Mouse (Mus musculus) layer of hippocampus, postnatal 36 days (tissue): ENCODE data around the gene Mov10. TPM values are rescaled to one million over a fixed set of nuclear protein-coding genes. Genes with fewer than 3 reads are reported as not detected.
"Not testable (repeated sequence)": the region's sequence is repeated elsewhere in the genome, so short reads cannot be mapped to it uniquely, and the experiment has no call there.

ENCODE experiments used
- DNase-seq, 2 experiments: peaks; one replicate each; pipeline ENCODE4 v3.0.0; 2022
- total RNA-seq, 2 experiments: library from RNA; stranded (reverse); gene quantifications; 2 replicates each; pipeline ENCODE4 v1.2.3; 2021

The Mov10 gene
- total RNA-seq, result 10 to 100 TPM in 1 of 2 experiments, 1 to 10 TPM in 1; 8.4 to 12.9 TPM

DNA sequence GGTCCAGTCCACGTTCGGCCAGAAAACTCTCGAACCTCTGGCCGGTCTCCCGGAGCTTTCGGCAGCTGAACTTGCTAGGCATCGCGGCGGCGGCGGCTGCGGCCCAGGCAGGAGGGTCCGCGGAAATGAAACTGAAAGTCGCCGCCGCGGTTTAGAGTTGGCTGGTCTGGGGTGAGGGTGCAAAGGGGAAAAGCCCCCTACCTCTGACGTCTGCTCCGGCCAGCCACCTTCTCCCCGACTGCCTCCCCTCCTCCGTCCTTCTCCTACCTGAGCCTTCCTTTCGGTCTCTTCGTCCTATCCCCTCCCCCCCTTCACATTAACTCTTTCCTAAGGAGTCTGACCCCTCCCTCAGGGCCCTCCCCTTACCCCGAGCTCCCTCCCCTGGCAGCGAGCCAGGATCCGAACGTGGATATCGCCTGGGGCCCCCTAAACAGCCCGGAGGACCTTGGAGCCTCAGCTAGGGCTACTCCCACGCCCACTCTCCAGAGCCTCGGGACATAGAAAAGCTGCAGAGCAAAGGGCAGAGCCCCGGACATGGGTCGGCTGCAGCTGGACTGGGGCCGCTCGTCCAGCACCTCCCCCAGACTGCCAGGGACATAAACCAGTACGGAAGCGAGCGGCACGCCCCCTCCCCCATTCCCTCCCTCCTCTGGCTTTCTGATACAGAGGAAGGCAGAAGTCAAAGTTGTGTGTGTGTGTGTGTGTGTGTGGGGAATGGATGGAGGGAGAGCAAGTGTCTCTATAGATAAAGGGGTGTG is at the start of gene Mov10:
Gene Mov10, minus strand, starts transcription at position 573 of the 758 bp plus-strand sequence.
- DNase-seq, result peak; percentile 29 to 31

DNA sequence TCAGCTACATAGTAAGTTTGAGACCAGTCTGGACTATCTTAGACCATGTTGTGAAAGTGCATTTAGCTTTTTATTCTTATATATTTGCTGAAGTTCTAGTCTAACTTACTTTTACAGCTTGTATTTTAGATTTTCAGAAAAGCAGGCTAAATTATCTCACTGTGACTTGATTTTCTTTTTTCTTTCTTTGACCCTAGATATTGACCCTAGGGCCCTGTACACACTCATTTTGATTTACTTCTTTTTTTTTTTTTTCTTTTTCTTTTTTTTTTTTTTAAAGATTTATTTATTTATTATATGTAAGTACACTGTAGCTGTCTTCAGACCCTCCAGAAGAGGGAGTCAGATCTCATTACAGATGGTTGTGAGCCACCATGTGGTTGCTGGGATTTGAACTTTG is 48.3 kb upstream of the Mov10 start:
- DNase-seq, result not testable (repeated sequence)

DNA sequence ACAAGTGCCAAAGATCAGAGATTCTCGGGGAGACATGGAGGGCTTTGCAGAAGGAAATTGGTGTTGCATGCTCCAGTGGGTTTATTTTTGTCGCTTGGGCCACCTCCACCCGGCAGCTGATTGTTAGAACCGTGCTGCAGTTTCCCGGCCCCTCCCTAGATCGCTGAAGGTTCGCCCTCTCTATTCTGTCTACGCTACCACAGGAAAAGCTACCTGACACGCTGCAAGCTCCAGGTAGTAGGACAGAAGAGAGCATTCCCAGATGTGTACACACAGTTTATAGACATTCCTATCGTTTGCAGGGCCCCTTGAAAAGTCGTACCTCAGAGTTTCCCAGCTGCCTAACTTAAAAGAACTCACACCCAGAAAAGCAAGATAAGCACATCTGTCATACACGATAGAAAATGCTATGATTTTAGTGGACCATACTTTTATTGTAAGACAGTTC is 47.0 kb upstream of the Mov10 start:
- DNase-seq, result no peak

DNA sequence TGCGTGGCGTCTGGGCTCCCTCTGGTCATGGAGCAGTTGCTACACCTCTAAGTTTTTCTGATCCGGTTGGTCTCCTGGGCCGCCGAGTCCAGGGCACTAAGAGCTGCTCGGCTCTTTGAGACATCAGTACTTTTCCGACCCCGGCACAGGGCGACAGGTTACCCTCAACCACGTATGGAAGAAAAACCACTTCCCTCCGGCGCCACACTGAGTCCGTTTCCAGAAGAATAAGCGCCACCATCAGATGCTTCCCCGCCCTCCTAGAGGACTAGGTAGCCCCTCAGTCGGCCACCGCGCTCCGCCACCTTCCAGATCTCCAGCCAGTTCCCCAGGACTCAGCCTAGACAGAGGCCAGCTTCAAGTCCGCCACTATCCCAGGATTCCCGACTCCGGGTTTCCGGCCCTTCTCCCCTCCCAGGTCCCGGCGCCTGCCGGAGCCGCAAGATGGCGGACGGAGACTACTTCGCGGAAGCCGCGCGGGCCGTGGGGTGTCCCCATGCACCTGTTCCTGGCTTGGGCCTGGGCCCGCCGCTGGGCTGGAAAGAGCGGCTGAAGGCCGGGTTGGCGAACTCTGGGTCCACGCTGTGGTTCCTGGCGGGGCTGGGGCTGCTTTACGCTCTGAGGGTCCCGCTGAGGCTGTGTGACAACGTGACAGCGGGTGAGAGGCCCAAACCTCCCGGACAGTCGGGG is 46.4 kb upstream of the Mov10 start:
- peak; percentile 90 to 94 for DNase-seq

DNA sequence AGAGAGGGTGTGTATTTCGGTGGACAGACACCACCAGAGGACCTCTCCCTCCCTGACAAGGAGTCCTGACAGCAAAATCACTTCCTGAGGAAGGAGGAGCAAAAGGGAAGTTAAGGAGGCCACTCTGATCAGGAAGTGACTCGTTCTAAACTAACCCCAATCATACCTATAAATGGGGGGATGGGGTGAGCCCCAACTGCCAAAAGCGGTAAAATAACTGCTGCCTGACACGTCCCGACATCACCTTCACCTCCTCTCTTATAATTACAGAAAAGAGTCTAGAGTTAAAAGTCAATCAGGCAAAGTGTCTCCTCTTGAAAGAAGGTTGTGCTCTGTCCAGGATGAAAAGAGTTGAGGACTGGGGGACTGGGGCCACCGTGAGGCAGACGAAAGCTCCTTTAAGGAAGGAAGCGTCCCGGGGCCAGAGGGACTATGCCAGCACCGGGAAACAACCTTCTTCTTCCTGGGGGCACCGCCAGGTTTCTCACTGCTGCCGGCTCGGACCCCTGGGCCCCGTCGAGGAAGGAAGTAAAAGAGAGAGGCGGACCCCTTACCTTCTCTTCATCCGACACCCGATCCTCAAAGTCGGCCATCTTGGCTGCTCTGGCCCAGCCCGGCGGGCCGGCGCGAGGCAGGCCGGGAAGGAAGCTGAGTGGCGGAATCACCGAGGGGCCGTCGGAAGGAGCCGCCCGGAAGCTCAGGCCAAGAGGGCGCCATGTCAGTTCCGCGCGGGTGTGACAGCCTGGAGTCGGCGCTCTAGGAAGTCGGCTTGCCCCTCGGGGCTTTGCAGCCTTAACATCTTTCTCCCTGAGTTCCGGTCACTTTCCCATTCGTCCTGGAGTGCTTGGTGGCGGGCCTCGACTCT is 45.7 kb upstream of the Mov10 start, which contains the start of the genes St7l and Capza1:
Gene St7l, plus strand, starts transcription at position 220 of the 865 bp plus-strand sequence.
Gene Capza1, minus strand, starts transcription at position 720 of the 865 bp plus-strand sequence.
- DNase-seq, result peak; percentile 89 to 91

DNA sequence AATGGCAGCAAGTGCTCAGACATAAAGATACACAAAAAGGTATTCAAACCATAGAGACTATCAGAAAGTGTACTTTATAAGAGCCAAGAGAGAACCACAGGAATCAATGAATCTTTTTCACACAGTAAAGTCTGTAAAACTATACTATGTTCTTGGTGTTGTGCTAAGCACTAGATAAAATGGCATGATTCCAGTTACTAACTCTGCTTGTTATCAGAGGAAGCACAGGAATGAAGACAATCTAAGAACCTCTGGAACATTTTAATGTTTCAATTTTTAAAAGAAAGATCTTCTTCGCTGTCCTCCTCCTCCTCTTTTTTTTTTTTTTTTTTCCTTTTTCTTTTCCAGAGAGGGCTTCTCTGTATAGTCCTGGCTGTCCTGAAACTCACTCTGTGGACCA is 40.2 kb upstream of the Mov10 start:
- no peak for DNase-seq

GRCm38 (mm10) chr3:104856106-104856505 is 37.7 kb upstream of the Mov10 start:
- no peak for DNase-seq

- no peak for DNase-seq
Measured at GRCm38 (mm10) chr3:104854866-104855265, 36.5 kb upstream of the Mov10 start.

- DNase-seq, result no peak
Measured at GRCm38 (mm10) chr3:104854465-104854864, 36.1 kb upstream of the Mov10 start.

DNA sequence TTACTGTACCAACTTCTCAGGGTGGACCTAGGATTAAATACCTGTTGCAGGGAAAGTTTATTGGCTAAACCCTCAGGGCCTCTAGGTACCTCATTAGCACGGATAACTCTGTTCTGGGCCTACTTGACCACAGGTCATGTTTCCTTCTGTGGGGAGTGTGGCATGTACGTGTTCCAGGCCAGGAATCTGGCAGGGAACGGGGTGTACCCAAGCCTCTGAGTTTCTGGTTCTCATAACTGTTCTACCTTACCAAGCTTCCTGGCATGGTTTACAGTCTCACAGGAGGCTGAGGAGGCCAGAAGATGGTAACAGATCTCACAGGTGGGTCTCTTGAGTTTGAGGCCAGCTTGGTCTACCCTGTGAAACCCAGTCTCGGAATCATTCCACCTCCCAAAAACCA is 28.2 kb upstream of the Mov10 start:
- no peak for DNase-seq

DNA sequence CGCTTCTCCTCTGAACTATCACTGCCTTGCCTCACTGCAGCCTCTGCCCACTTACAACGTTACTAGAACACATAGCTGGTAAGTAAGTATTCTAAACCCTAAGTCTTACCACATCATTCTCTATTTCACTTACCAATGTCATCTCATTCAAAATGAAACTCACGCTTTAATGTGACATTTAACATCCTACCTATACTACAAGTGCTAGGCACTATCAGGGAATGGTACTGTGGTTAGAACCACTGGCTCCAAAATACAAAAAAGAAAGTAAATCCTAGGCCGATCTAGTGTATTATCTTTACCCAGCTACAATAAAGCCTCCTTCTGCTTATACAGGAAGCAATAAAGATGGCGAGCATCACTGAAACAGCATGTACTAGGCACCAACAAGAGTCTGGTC is 22.7 kb upstream of the Mov10 start:
- no peak for DNase-seq

- DNase-seq, result no peak
Measured at GRCm38 (mm10) chr3:104835797-104836196, 17.4 kb upstream of the Mov10 start.

DNA sequence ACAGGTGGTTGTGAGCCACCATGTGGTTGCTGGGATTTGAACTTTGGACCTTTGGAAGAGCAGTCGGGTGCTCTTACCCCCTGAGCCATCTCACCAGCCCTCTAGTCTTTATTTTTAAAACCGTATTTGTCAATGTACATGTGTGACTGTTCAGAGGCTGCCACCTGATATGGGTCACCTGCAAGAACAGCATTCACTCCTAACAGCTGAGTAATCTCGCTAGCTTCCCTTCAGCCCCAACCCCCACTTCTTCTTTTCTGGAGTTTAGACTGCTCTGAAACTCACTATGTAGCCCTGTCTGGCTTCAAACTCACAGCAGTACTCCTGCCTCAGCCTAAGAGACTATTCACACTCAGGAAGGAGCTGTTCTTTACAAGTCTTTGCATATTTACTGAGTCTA is 4.0 kb upstream of the Mov10 start:
- DNase-seq, result no peak

DNA sequence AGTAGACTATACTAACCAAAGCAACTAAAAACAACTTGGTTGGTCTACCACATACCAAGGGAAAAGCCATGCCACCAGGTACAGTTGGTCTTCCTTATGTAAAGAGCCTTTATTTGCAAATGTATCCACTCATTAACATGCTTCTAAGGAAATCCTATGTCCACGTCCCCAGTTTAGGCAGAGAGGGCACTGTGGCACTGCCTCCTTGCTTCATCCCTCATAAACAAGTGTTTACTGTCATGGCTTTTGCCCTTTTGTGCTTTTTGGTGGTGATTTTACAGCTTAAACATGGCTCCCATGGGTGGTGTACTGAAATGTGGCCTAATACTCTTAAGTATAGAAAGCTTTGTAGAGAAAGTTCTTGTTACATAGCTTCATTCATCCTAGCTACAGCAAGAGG is 2.1 kb upstream of the Mov10 start:
- no peak for DNase-seq

DNA sequence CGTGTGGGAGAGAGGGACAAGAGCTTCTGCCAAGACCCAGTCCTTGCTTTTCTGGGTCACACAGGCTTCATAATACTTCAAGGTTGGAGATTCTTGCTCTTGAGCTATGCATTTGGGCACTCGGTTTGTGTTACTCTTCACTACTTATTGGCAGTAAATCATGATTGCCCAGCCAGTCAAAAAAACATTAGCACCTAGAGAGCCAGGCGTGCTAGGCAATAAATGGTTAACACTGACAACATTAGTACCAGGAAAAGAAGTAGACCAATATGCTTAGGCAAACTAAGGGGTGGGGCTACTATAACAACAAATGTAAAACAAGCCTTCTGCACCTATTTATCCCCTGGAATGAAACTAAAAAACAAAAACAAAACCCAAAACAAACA is 379 bp upstream of the Mov10 start:
- DNase-seq, result no peak

DNA sequence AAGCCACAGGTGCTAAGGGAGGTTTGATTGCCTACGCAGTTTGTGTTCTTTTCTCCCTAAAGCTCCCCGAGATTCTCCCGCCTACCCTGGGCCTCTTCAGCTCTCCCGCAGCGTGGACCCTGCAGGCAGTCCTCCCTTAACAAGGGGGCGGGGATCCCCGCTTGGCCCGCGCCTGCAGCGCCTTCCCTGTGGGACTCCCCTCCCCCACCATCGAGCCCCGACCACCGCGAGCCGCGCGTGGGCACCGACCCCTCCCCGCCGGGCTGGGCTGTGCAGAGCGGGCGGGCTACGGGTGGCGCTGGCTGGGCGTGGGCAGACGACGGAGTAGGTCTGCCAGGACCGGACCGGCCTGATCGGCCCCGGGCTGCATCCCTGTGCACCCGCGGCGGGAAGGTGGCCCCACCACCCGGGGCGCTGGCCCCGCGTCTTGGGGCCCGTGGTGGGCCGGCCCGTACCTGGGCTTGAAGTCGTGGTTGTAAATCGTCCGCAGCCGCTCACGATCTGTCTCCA is 827 bp downstream of the Mov10 start:
- DNase-seq, result peak; percentile 39 to 51

DNA sequence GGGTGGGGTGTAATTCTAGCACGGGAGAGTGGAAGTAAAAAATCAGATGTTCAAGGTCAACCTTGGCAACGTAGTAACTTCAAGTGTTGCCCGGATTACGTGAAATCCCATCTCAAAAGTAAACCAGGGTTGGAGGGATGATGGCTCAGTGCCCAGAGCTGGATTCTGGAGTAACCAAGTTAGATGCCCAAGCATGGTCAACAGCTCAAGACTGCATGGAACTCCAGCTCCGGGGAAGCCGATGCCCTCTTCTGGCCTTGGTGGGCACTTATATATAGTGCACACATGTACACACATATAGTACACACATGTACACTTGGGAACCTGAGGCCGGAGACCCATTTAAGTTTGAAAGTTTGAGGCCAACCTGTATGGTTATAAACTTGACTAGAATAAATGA is 2.2 kb downstream of the Mov10 start:
- no peak for DNase-seq

GRCm38 (mm10) chr3:104815346-104815745 is 3.0 kb downstream of the Mov10 start:
- no peak for DNase-seq

DNA sequence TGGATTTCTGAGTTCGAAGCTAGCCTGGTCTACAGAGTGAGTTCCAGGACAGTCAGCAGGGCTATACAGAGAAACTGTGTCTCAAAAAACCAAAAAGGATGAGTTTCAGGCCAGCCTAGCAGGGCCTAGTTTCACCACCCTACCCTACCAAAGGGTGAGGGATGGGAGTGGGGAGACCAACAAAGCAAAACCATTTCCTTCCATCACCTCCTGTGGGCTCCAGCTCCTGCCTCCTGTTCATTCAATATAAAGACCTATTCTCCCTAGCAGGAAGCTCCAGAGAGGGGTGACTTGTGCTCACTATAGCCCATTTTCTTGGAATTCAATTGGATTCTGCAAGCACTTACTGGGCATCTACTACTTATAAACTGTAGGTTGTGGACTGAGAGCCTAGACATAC is 3.6 kb downstream of the Mov10 start:
- DNase-seq, result no peak

GRCm38 (mm10) chr3:104813227-104813626 is 5.1 kb downstream of the Mov10 start:
- not testable (repeated sequence) for DNase-seq

- no peak for DNase-seq
Measured at GRCm38 (mm10) chr3:104812254-104812653, 6.1 kb downstream of the Mov10 start.

GRCm38 (mm10) chr3:104811752-104812151 is 6.6 kb downstream of the Mov10 start:
- DNase-seq, result no peak

GRCm38 (mm10) chr3:104805539-104805938 is 12.8 kb downstream of the Mov10 start:
- no peak for DNase-seq
